Mouse (Mus musculus) heart, embryonic 13.5 days (tissue): ENCODE measurements around the gene Trip6. TPM values are rescaled to one million over a fixed set of nuclear protein-coding genes. Genes with fewer than 3 reads are reported as not detected.

ENCODE experiments used
- ATAC-seq: fragments of 200-750 bp; cut with Nextera tagmentation; 2 replicates; pipeline ENCODE4 v1.8.0; 2017; ENCODE audit warnings: moderate TSS enrichment; ENCODE audit not compliant: insufficient number of reproducible peaks, low FRiP score, low TSS enrichment; ENCODE audit errors: extremely low read depth
- H3K27ac ChIP-seq: fragments of 300-500 bp; sonication (generic); replicated peaks from 2 replicates; pipeline ENCODE4 v1.5.1; 2015; ENCODE audit warnings: moderate library complexity, mild to moderate bottlenecking, inconsistent platforms
- H3K27me3 ChIP-seq: fragments of 300-500 bp; sonication (generic); replicated peaks from 2 replicates; pipeline ENCODE4 v1.6.1; 2015; ENCODE audit warnings: mild to moderate bottlenecking, inconsistent platforms
- H3K36me3 ChIP-seq: fragments of 300-500 bp; sonication (generic); 2 replicates; pipeline ENCODE4 v1.6.1; 2015; ENCODE audit warnings: mild to moderate bottlenecking, inconsistent platforms
- H3K4me1 ChIP-seq: fragments of 300-500 bp; sonication (generic); 2 replicates; pipeline ENCODE4 v1.6.1; 2015; ENCODE audit warnings: inconsistent platforms
- H3K4me2 ChIP-seq: fragments of 300-500 bp; sonication (generic); 2 replicates; pipeline ENCODE4 v1.6.1; 2015; ENCODE audit warnings: inconsistent platforms, mild to moderate bottlenecking, moderate library complexity
- H3K4me3 ChIP-seq: fragments of 300-500 bp; sonication (generic); 2 replicates; pipeline ENCODE4 v1.5.1; 2015; ENCODE audit warnings: moderate library complexity, mild to moderate bottlenecking, inconsistent platforms
- H3K9ac ChIP-seq: fragments of 300-500 bp; sonication (generic); 2 replicates; pipeline ENCODE4 v1.6.1; 2015; ENCODE audit warnings: inconsistent platforms, mild to moderate bottlenecking, moderate library complexity
- H3K9me3 ChIP-seq: fragments of 300-500 bp; sonication (generic); 2 replicates; pipeline ENCODE4 v1.6.1; 2016; ENCODE audit warnings: inconsistent platforms
- WGBS: fragments of 180-500 bp; shearing (Covaris S2); methylation state at CpG from one replicate; pipeline ENCODE4 v1.1.7; 2015; ENCODE audit warnings: mixed read lengths; 5-methylcytosine and 5-hydroxymethylcytosine counted together
- polyA plus RNA-seq: library from polyadenylated mRNA; unstranded; fragments of >200 nt; fragmentation: Nextera tagmentation; extraction: Ambion mirVana; gene quantifications from 2 replicates; pipeline ENCODE4 v1.2.1, GENCODE M21; 2015

Trip6 gene
- polyA plus RNA-seq, 1 experiment from 2014 or later, result 44.7 TPM

DNA sequence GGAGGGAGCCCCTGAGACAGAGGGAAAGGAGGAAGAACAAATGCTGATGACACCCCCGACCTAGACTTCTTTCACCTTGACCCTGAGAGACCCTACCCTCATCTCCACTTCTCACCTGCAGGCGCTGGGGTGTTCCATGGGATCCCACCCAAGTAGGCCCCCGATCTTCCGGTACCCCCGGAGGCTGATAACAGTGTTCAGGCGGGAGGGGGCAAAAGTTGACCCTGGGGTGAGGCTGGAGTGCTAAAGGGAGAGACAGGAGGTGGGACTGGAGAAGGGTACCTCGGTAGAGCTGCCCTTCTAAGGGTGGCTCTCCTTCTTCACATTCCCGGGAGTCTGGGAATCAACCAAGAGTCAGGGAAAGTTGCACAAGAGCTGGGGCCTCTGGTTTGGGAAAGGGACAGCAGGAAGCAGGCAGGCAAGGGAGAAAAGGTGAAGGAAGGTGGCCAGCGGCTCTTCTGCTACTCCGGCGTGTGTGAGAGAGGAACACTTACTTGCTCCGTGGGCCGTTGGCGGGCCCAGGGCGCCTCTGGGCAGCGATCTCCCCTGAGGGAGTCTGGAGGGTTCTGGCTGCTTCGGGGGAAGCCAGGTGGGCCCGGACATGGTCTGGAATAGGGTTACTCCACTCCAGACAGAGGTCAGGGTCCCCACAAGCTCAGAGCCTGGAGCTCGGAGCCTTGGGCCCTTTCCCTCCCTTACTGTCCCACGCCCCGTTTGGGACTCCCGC is 575 bp downstream of the Trip6 start:
- Histone ChIP-seq H3K36me3 (peaks cover 53% of the 10 kb centered on the region), H3K27me3 (no peaks in the 10 kb centered on the region), H3K4me1 (peaks cover 40% of the 10 kb centered on the region), H3K9ac (peak overlapping the region; percentile 97), H3K9me3 (peaks cover 2% of the 10 kb centered on the region; the same call in 1 of the 2 replicates), H3K4me2 (peak overlapping the region; percentile 94), H3K4me3 (peak overlapping the region; percentile 83), H3K27ac (peak overlapping the region; percentile 93)
- WGBS, result 2% methylated on average over 22 of the region's 22 CpGs
- 0 out of 2 replicates have a peak, but pooled peaks have one; percentile 28 for ATAC-seq

DNA sequence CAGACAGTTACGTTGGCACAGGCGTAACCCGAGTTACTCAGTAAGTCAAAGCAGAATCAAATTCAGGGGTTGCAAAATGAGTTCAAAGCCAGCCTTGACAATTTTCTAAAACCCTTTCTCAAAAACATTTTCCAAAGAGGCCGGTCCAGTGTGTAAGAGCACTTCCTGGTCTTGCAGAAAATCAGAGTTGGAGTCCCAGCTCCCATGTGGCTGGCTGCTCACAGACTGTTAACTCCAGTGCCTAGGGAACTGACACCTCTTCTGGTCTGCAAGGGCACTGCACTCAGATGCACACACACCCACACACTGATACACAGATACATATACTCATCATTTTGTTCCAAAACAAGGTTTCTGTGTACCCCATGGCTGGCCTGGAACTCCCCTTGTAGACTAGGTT is 5.8 kb downstream of the Trip6 start:
- Histone ChIP-seq H3K4me1 (peaks cover 64% of the 10 kb centered on the region), H3K9ac (peak overlapping the region; percentile 98), H3K4me3 (peak overlapping the region; percentile 77), H3K27ac (peak overlapping the region; percentile 97), H3K4me2 (peak overlapping the region; percentile 85), H3K36me3 (peaks cover 71% of the 10 kb centered on the region), H3K27me3 (no peaks in the 10 kb centered on the region), H3K9me3 (peaks cover 4% of the 10 kb centered on the region; the same call in 1 of the 2 replicates)
- 93% methylated on average over 4 of the region's 4 CpGs for WGBS
- ATAC-seq, result no peak

DNA sequence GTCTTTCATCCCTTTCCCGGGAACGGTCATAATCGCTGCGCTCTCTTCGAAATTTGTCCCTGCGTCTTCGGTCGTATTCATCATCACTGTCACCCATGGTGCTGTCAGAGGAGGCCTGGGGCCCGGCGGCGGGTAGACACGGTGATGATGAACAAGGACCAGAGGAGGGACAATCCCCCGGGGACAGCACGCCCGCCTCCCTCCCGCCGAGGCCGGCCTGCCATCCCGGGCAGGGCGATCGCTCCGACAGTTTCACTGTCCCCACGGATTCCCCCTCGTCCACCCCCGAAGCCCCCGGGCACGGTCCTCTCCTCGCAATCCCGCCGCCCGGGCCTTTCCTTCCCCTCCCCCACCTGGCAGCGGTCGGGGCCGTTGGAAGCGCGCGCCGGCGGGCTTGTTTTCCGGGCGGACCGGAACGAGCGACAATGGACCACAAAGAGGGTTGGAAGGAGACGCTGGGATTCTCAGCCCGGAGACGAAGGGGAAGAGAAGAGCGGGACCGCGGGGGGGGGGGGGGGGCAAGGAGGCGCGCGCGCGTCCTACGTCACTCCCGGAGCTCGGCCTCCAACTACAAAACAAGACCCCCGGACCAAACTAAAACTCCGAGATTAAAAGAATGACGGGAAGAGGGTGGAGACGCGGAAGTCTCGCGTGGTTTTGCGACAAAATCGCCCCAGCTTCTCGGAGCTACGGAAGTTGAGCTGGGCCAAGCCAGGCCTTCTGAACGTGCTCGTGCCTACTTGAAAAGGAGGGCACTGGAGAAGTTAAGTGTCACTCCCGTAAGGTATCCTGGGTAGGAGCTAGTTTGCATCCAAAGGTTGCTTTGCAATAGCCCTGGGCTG is 6.9 kb downstream of the Trip6 start, which contains the start of gene Srrt:
TSS of gene Srrt (minus strand) at position 604 of the 842 bp plus-strand sequence.
- H3K4me3 ChIP-seq, result peak within 1 kb of the TSS; percentile 77
- H3K4me1 ChIP-seq, result peaks cover 57% of the 10 kb centered on the region
- H3K36me3 ChIP-seq, result peaks cover 78% of the 10 kb centered on the region
- ATAC-seq, result peak; percentile 67
- no peaks in the 10 kb centered on the region for H3K27me3 ChIP-seq
- H3K27ac ChIP-seq, result peak within 1 kb of the TSS; percentile 97
- H3K9me3 ChIP-seq, result peaks cover 4% of the 10 kb centered on the region; the same call in 1 of the 2 replicates
- H3K9ac ChIP-seq, result peak within 1 kb of the TSS; percentile 98
- under 1% methylated on average over 66 of the region's 72 CpGs for WGBS
- peak within 1 kb of the TSS; percentile 85 for H3K4me2 ChIP-seq

DNA sequence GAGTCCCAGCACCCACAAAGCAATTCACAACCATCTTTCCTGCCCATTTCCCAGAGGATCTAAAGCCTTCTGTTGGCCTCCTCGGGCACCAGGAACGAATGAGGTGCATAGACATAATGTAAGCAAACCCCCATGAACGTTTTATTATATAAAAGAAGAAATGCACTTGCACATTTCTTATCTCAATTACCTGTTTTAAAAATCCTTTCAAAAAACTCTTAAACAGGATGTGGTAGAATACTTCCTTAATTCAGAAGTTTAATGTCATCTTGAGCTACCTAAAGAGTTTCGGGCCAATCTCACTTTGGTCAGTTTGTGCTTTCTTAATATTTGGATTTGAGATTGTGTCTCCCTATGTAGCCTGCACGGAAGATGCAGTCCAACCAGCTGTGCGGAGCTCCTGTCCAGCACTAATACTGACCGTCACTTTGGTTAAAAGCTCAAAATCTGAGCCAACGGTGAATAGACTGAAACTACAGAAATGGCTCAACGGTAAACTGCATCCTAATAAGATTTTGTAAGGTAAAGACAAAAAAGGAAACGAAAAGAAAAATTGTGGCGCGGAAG is 7.7 kb downstream of the Trip6 start:
- Histone ChIP-seq H3K4me2 (peak overlapping the region; percentile 85), H3K4me3 (peak overlapping the region; percentile 77), H3K9me3 (peaks cover 4% of the 10 kb centered on the region; the same call in 1 of the 2 replicates), H3K4me1 (peaks cover 50% of the 10 kb centered on the region), H3K27ac (peak overlapping the region; percentile 97), H3K36me3 (peaks cover 78% of the 10 kb centered on the region), H3K27me3 (no peaks in the 10 kb centered on the region), H3K9ac (peak overlapping the region; percentile 98)
- WGBS, result 16% methylated on average over 12 of the region's 12 CpGs
- no peak for ATAC-seq

DNA sequence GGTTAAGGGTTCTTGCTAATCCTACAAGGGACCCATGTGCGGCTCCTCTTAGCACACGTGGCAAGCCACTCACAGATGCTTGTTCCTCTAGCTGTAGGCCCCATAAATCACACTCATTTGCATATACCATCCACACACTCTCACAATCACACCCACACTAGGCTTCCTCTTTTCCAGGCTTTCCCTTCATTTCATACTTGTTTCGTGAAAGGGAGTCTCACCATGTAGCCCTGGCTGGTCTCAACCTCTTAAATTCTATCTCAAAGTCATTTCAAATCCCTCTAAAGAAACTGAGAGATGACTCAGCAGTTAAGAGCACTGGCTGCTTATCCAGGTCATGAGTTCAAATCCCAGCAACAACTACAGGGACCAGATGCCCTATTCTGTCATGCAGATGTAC is 8.4 kb downstream of the Trip6 start:
- Histone ChIP-seq H3K36me3 (peaks cover 78% of the 10 kb centered on the region), H3K9me3 (peaks cover 4% of the 10 kb centered on the region; the same call in 1 of the 2 replicates), H3K27ac (no peak overlapping the region), H3K27me3 (no peaks in the 10 kb centered on the region), H3K4me3 (peak overlapping the region; percentile 77), H3K4me1 (peaks cover 48% of the 10 kb centered on the region), H3K4me2 (peak overlapping the region; percentile 85), H3K9ac (peak overlapping the region; percentile 98)
- 74% methylated on average over 3 of the region's 3 CpGs for WGBS
- ATAC-seq, result no peak

DNA sequence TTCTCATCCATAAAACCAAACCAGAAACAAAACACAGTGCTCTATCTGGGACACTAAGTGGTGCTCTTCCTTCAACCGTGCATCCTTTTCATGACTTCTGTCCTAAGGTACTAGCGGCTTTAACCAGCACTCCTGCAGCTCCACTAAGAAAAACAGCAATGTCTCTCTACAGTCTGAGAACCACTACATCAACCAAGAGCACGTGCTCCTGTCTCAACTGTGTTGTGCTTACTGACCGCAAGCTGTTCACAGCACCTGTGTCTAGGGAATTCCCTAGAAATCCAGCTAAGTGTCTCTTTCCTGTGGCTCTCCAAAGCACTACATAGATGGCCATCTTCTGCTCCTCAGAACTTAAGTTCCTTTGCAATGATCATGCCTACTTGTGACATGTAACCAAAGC is 9.4 kb downstream of the Trip6 start:
- 61% methylated on average over 4 of the region's 4 CpGs for WGBS
- H3K9ac ChIP-seq, result peak overlapping the region; percentile 98
- no peaks in the 10 kb centered on the region for H3K27me3 ChIP-seq
- H3K4me1 ChIP-seq, result peaks cover 48% of the 10 kb centered on the region
- peak overlapping the region; percentile 85 for H3K4me2 ChIP-seq
- H3K4me3 ChIP-seq, result peak overlapping the region; percentile 77
- H3K27ac ChIP-seq, result no peak overlapping the region
- H3K9me3 ChIP-seq, result peaks cover 4% of the 10 kb centered on the region; the same call in 1 of the 2 replicates
- peaks cover 78% of the 10 kb centered on the region for H3K36me3 ChIP-seq
- ATAC-seq, result no peak

DNA sequence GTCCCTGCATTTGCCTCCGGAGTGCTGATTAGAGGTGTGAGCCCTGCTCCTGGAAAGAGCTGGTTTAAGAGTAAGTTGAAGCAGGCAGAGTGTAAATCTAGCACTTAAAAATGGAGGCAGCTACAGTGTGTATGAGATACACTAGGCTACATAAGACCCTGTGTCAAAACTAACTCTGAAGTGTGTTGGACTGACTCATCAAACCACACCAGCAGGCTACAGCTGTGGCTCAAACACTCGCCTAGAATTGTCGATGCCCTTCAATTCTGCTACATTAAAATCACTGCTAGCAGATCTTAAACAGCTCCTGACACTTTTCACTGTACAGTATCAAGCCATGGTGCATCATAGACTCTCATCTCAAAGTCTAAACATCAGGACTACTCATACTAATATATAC is 10.0 kb downstream of the Trip6 start:
- Histone ChIP-seq H3K4me3 (no peak overlapping the region), H3K9me3 (peaks cover 4% of the 10 kb centered on the region; the same call in 1 of the 2 replicates), H3K9ac (0 out of 2 replicates have a peak overlapping the region, but pooled peaks have one; percentile 98), H3K27ac (0 out of 2 replicates have a peak overlapping the region, but pooled peaks have one; percentile 12), H3K4me2 (peak overlapping the region; percentile 85), H3K27me3 (no peaks in the 10 kb centered on the region), H3K36me3 (peaks cover 78% of the 10 kb centered on the region), H3K4me1 (peaks cover 48% of the 10 kb centered on the region)
- no peak for ATAC-seq
- WGBS, result 66% methylated on average over 3 of the region's 3 CpGs

GRCm38 (mm10) chr5:137303609-137304008 is 10.6 kb downstream of the Trip6 start:
- H3K4me3 ChIP-seq, result no peak overlapping the region
- H3K4me1 ChIP-seq, result peaks cover 48% of the 10 kb centered on the region
- H3K9me3 ChIP-seq, result peaks cover 2% of the 10 kb centered on the region; the same call in 1 of the 2 replicates
- no peaks in the 10 kb centered on the region for H3K27me3 ChIP-seq
- WGBS, result 26% methylated on average over 4 of the region's 4 CpGs
- H3K36me3 ChIP-seq, result peaks cover 78% of the 10 kb centered on the region
- H3K4me2 ChIP-seq, result peak overlapping the region; percentile 85; the same call in 1 of the 2 replicates
- 0 out of 2 replicates have a peak overlapping the region, but pooled peaks have one; percentile 12 for H3K27ac ChIP-seq
- H3K9ac ChIP-seq, result peak overlapping the region; percentile 98; the same call in 1 of the 2 replicates
- no peak for ATAC-seq

DNA sequence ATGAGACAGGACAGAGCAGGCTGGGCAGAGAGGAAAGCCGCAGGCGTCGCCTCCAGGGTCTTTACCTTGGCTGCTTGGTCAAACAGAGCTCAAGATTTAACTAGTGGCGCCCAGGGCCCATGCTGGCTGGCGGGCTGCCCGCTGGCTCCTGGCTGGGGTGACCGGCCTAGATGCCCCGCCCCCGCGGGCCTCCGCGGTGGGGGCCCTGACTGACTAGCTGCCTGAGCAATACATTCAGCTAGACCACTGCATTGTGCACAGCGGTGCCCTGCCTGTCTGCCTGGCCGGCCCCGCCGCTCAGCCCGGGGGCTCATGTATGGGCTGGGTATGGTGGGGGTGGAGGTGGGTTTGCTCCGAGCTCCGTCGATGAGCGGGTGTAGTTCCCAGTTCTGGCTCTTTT is 13.0 kb downstream of the Trip6 start:
- Histone ChIP-seq H3K27me3 (no peaks in the 10 kb centered on the region), H3K4me3 (no peak overlapping the region), H3K9ac (no peak overlapping the region), H3K4me1 (peaks cover 35% of the 10 kb centered on the region), H3K27ac (no peak overlapping the region), H3K4me2 (no peak overlapping the region), H3K36me3 (peaks cover 97% of the 10 kb centered on the region), H3K9me3 (no peaks in the 10 kb centered on the region)
- no peak for ATAC-seq
- WGBS, result 86% methylated on average over 21 of the region's 21 CpGs

DNA sequence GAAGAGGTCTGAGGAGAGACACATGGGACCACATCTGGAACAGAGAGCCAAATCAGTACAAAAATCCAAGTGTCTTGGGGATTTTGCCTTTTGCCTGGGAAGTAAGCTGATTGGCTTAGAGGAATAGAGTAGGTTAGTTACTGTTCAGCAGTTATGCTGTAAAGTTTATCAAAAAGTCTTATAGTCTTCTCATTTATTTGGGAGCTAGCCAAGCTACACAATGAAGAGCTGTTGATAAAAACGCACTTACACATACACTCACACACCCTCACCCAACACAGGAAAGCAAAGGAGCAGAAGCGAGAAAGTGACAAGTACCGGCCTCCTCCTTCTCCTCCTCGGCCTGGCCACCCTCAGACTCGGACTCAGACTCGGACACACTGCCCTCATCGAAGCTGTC is 15.0 kb downstream of the Trip6 start:
- Histone ChIP-seq H3K4me2 (no peak overlapping the region), H3K9ac (0 out of 2 replicates have a peak overlapping the region, but pooled peaks have one; percentile 40), H3K9me3 (no peaks in the 10 kb centered on the region), H3K27me3 (no peaks in the 10 kb centered on the region), H3K27ac (no peak overlapping the region), H3K36me3 (peaks cover 93% of the 10 kb centered on the region), H3K4me1 (peaks cover 30% of the 10 kb centered on the region), H3K4me3 (no peak overlapping the region)
- 57% methylated on average over 7 of the region's 7 CpGs for WGBS
- ATAC-seq, result no peak

DNA sequence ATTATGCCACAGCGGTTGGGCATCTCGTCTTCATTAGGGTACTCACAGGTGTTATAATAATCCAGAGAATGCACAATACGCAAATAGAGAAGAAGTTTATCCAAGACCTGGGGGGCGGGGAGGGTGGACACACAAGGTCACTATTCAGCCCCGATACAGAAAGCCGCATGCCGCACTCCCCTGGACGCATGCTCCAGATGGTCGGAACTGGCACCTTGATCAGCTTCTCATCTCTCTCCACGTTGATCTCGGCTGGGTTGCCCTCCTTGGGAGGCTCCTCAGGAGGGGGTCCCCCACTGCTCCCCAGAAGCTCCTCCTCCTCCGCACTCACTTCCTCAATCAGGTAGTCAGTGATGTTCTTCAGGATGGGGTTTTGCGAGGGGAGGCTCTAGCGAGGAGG is 17.1 kb downstream of the Trip6 start:
- Histone ChIP-seq H3K9me3 (no peaks in the 10 kb centered on the region), H3K4me2 (no peak overlapping the region), H3K27me3 (peaks cover 7% of the 10 kb centered on the region), H3K36me3 (peaks cover 71% of the 10 kb centered on the region), H3K4me3 (no peak overlapping the region), H3K4me1 (peaks cover 31% of the 10 kb centered on the region), H3K9ac (no peak overlapping the region), H3K27ac (no peak overlapping the region)
- 90% methylated on average over 14 of the region's 14 CpGs for WGBS
- no peak for ATAC-seq
